Mouse (Mus musculus): ENCODE measurements around the gene Brsk1. TPM values are rescaled to one million over a fixed set of nuclear protein-coding genes. Genes with fewer than 3 reads are reported as not detected.

Brsk1 gene
- total RNA-seq, 2 experiments from 2014 or later: 7.5 to 11.8 TPM

Other genes with a start within 250 kb of the Brsk1 start
- gene Rdh13, start 245.0 kb upstream of the Brsk1 start, total RNA-seq (2021): 10 to 100 TPM; 30.9 to 38.2 TPM
- gene Eps8l1, start 229.9 kb upstream of the Brsk1 start, total RNA-seq (2021): 1 to 10 TPM; 2.1 to 7.1 TPM
- 10 to 100 TPM; 74.0 to 84.4 TPM for gene Ppp1r12c, start 188.9 kb upstream of the Brsk1 start, total RNA-seq (2021)
- 10 to 100 TPM; 17.3 to 93.6 TPM for gene Tnnt1, start 174.2 kb upstream of the Brsk1 start, total RNA-seq (2021)
- gene Tnni3, start 166.4 kb upstream of the Brsk1 start, total RNA-seq (2021): 1 to 10 TPM in 1 of 2 experiments, under 1 TPM in 1; 0.78 to 1.3 TPM
- 1 to 10 TPM in 1 of 2 experiments, under 1 TPM in 1; 0.60 to 1.1 TPM for gene Dnaaf3, start 158.2 kb upstream of the Brsk1 start, total RNA-seq (2021)
- gene Syt5, start 143.1 kb upstream of the Brsk1 start, total RNA-seq (2021): 10 to 100 TPM in 1 of 2 experiments, 1 to 10 TPM in 1; 9.5 to 12.7 TPM
- gene Ptprh, start 86.6 kb upstream of the Brsk1 start, total RNA-seq (2021): not detected
- gene Tmem86b, start 59.2 kb upstream of the Brsk1 start, total RNA-seq (2021): 10 to 100 TPM; 12.7 to 14.7 TPM
- gene Ppp6r1, start 31.6 kb upstream of the Brsk1 start, total RNA-seq (2021): 10 to 100 TPM; 74.0 to 83.3 TPM
- 10 to 100 TPM; 36.1 to 36.7 TPM for gene Hspbp1, start 5.5 kb upstream of the Brsk1 start, total RNA-seq (2021)
- under 1 TPM; 0.21 to 0.27 TPM for gene Tmem150b, start 34.6 kb downstream of the Brsk1 start, total RNA-seq (2021)
- gene Kmt5c, start 49.5 kb downstream of the Brsk1 start, total RNA-seq (2021): 10 to 100 TPM; 54.5 to 98.2 TPM
- 10 to 100 TPM; 28.5 to 39.2 TPM for gene Cox6b2, start 62.5 kb downstream of the Brsk1 start, total RNA-seq (2021)
- not detected for gene Fam71e2, start 80.7 kb downstream of the Brsk1 start, total RNA-seq (2021)
- under 1 TPM; 0.12 to 0.18 TPM for gene Il11, start 92.3 kb downstream of the Brsk1 start, total RNA-seq (2021)
- not detected for gene Tmem190, start 92.3 kb downstream of the Brsk1 start, total RNA-seq (2021)
- 10 to 100 TPM; 10.4 to 11.3 TPM for gene Tmem238, start 99.1 kb downstream of the Brsk1 start, total RNA-seq (2021)
- gene Rpl28, start 102.3 kb downstream of the Brsk1 start, total RNA-seq (2021): 1,000 to 10,000 TPM; 1,057 to 1,113 TPM
- gene Ube2s, start 122.0 kb downstream of the Brsk1 start, total RNA-seq (2021): 100 to 1,000 TPM; 122 to 126 TPM
- 1 to 10 TPM; 1.3 to 3.1 TPM for gene Shisa7, start 154.1 kb downstream of the Brsk1 start, total RNA-seq (2021)
- 10 to 100 TPM in 1 of 2 experiments, 1 to 10 TPM in 1; 6.8 to 13.3 TPM for gene Isoc2b, start 179.7 kb downstream of the Brsk1 start, total RNA-seq (2021)
- gene Isoc2a, start 186.5 kb downstream of the Brsk1 start, total RNA-seq (2021): 10 to 100 TPM; 52.8 to 56.8 TPM
- gene Gm36210, start 215.9 kb downstream of the Brsk1 start, total RNA-seq (2021): not detected
- 10 to 100 TPM; 14.7 to 16.4 TPM for gene Zfp628, start 224.6 kb downstream of the Brsk1 start, total RNA-seq (2021)
- gene Nat14, start 231.4 kb downstream of the Brsk1 start, total RNA-seq (2021): 1 to 10 TPM; 5.5 to 8.5 TPM
- 1 to 10 TPM; 5.9 to 6.9 TPM for gene Ssc5d, start 235.2 kb downstream of the Brsk1 start, total RNA-seq (2021)

Measured in adrenal gland, postnatal 10 days (tissue).